Mouse (Mus musculus) MEL (cell line): ENCODE data around the gene Mrps18a. TPM values are rescaled to one million over a fixed set of nuclear protein-coding genes. Genes with fewer than 3 reads are reported as not detected.

Experiments
- DNase-seq: peaks from one replicate; pipeline ENCODE4 v3.0.0; 2011; ENCODE audit warnings: low read depth, low spot score
- H3K27ac ChIP-seq: 2 replicates; pipeline ENCODE4 v1.5.1; 2012; ENCODE audit warnings: low read depth, mild to moderate bottlenecking, control low read depth, low read length, moderate library complexity; ENCODE audit not compliant: control insufficient read depth
- H3K27me3 ChIP-seq, 2 experiments: fragments of 150-350 bp in 1 of 2; sonication (generic) in 1 of 2; 2 replicates each; pipeline ENCODE4 v1.6.1; 2012; ENCODE audit warnings: low read length in 2 of 2, mild to moderate bottlenecking in 2 of 2, improper control_type of control experiment in 1 of 2, moderate library complexity in 1 of 2; ENCODE audit not compliant: insufficient read depth in 2 of 2, control insufficient read depth in 1 of 2
- H3K36me3 ChIP-seq, 2 experiments: 2 replicates each; pipeline ENCODE4 v1.6.1; 2012 to 2014; ENCODE audit warnings: low read length in 2 of 2, improper control_type of control experiment in 1 of 2, inconsistent platforms in 1 of 2, mild to moderate bottlenecking in 1 of 2; ENCODE audit not compliant: insufficient read depth in 2 of 2, control insufficient read depth in 1 of 2
- H3K4me1 ChIP-seq, 2 experiments: fragments of 150-350 bp in 1 of 2; sonication (generic) in 1 of 2; 2 replicates each; pipeline ENCODE4 v1.6.1; 2012; ENCODE audit warnings: low read length in 2 of 2, improper control_type of control experiment in 1 of 2, mild to moderate bottlenecking in 1 of 2; ENCODE audit not compliant: insufficient read depth in 2 of 2, control insufficient read depth in 1 of 2
- H3K4me3 ChIP-seq, 2 experiments: fragments of 150-350 bp in 1 of 2; sonication (generic) in 1 of 2; 2 replicates each; pipeline ENCODE4 v1.5.1; 2012; ENCODE audit warnings: low read depth in 2 of 2, low read length in 2 of 2, mild to moderate bottlenecking in 2 of 2, moderate library complexity in 2 of 2, control low read depth in 1 of 2, improper control_type of control experiment in 1 of 2; ENCODE audit not compliant: control insufficient read depth in 1 of 2, insufficient read depth in 1 of 2
- H3K79me2 ChIP-seq: 2 replicates; pipeline ENCODE4 v1.6.1; 2012; ENCODE audit warnings: mild to moderate bottlenecking, low read length, moderate library complexity; ENCODE audit not compliant: control insufficient read depth, poor library complexity, insufficient read depth
- H3K9ac ChIP-seq: 2 replicates; pipeline ENCODE4 v1.6.1; 2012; ENCODE audit warnings: low read depth, mild to moderate bottlenecking, control low read depth, low read length, moderate library complexity; ENCODE audit not compliant: control insufficient read depth, poor library complexity, severe bottlenecking
- H3K9me3 ChIP-seq: fragments of 150-350 bp; sonication (generic); replicated peaks from 2 replicates; pipeline ENCODE4 v1.6.1; 2012; ENCODE audit warnings: mild to moderate bottlenecking, low read length, improper control_type of control experiment, moderate library complexity; ENCODE audit not compliant: insufficient read depth
- CHD2 ChIP-seq: IDR thresholded peaks from 2 replicates; pipeline ENCODE4 v1.6.1; 2011; ENCODE audit warnings: low read length, improper control_type of control experiment
- E2F4 ChIP-seq: IDR thresholded peaks from 2 replicates; pipeline ENCODE4 v1.6.1; 2011; ENCODE audit warnings: low read depth, low read length, improper control_type of control experiment, borderline replicate concordance
- EP300 ChIP-seq, 2 experiments: IDR thresholded peaks; 2 replicates each; pipeline ENCODE4 v1.6.1; 2011; ENCODE audit warnings: improper control_type of control experiment in 2 of 2, low read length in 2 of 2, low read depth in 1 of 2, mild to moderate bottlenecking in 1 of 2
- ETS1 ChIP-seq: IDR thresholded peaks from 2 replicates; pipeline ENCODE4 v1.6.1; 2012; ENCODE audit warnings: low read depth, mild to moderate bottlenecking, inconsistent platforms, low read length, improper control_type of control experiment, moderate library complexity
- GABPA ChIP-seq: IDR thresholded peaks from 2 replicates; pipeline ENCODE4 v1.6.1; 2012; ENCODE audit warnings: low read depth, mild to moderate bottlenecking, inconsistent platforms, low read length, improper control_type of control experiment, moderate library complexity
- GATA1 ChIP-seq: IDR thresholded peaks from 2 replicates; pipeline ENCODE4 v1.6.1; 2011; ENCODE audit warnings: low read depth, low read length, improper control_type of control experiment
- MAX ChIP-seq: IDR thresholded peaks from 2 replicates; pipeline ENCODE4 v1.6.1; 2011; ENCODE audit warnings: low read length, improper control_type of control experiment
- MAZ ChIP-seq: IDR thresholded peaks from 2 replicates; pipeline ENCODE4 v1.6.1; 2012; ENCODE audit warnings: low read depth, mild to moderate bottlenecking, inconsistent platforms, low read length, improper control_type of control experiment
- MEF2A ChIP-seq: IDR thresholded peaks from 2 replicates; pipeline ENCODE4 v1.6.1; 2014; ENCODE audit warnings: low read depth, mild to moderate bottlenecking, inconsistent platforms, low read length, improper control_type of control experiment; ENCODE audit not compliant: poor library complexity, insufficient replicate concordance, severe bottlenecking; ENCODE audit errors: extremely low read depth
- MXI1 ChIP-seq: IDR thresholded peaks from 2 replicates; pipeline ENCODE4 v1.6.1; 2011; ENCODE audit warnings: mild to moderate bottlenecking, low read depth, low read length, improper control_type of control experiment
- MYB ChIP-seq: IDR thresholded peaks from 2 replicates; pipeline ENCODE4 v1.6.1; 2011; ENCODE audit warnings: mild to moderate bottlenecking, low read depth, low read length, improper control_type of control experiment
- POLR2AphosphoS5 ChIP-seq: IDR thresholded peaks from 2 replicates; pipeline ENCODE4 v1.6.1; 2012; ENCODE audit warnings: low read depth, borderline replicate concordance, mild to moderate bottlenecking, inconsistent platforms, low read length, moderate library complexity, mixed read lengths
- RAD21 ChIP-seq: IDR thresholded peaks from 2 replicates; pipeline ENCODE4 v1.6.1; 2011; ENCODE audit warnings: mild to moderate bottlenecking, low read depth, low read length, improper control_type of control experiment
- RCOR1 ChIP-seq: IDR thresholded peaks from 2 replicates; pipeline ENCODE4 v1.6.1; 2012; ENCODE audit warnings: low read depth, mild to moderate bottlenecking, inconsistent platforms, low read length, improper control_type of control experiment
- SIN3A ChIP-seq: IDR thresholded peaks from 2 replicates; pipeline ENCODE4 v1.6.1; 2012; ENCODE audit warnings: low read length, improper control_type of control experiment, inconsistent platforms
- SMC3 ChIP-seq: IDR thresholded peaks from 2 replicates; pipeline ENCODE4 v1.6.1; 2011; ENCODE audit warnings: low read depth, low read length, improper control_type of control experiment
- TAL1 ChIP-seq: IDR thresholded peaks from 2 replicates; pipeline ENCODE4 v1.6.1; 2012; ENCODE audit warnings: mild to moderate bottlenecking, inconsistent platforms, low read length, moderate library complexity, mixed read lengths
- TCF12 ChIP-seq: IDR thresholded peaks from 2 replicates; pipeline ENCODE4 v1.6.1; 2014; ENCODE audit warnings: low read depth, mild to moderate bottlenecking, inconsistent platforms, low read length, improper control_type of control experiment, moderate library complexity
- UBTF ChIP-seq: IDR thresholded peaks from 2 replicates; pipeline ENCODE4 v1.6.1; 2012; ENCODE audit warnings: low read depth, mild to moderate bottlenecking, inconsistent platforms, low read length, improper control_type of control experiment, moderate library complexity, borderline replicate concordance; ENCODE audit not compliant: insufficient read depth
- USF2 ChIP-seq, 2 experiments: IDR thresholded peaks; 2 replicates each; pipeline ENCODE4 v1.6.1; 2011 to 2012; ENCODE audit warnings: improper control_type of control experiment in 2 of 2, low read length in 2 of 2, borderline replicate concordance in 1 of 2, inconsistent platforms in 1 of 2, low read depth in 1 of 2, mild to moderate bottlenecking in 1 of 2; ENCODE audit not compliant: insufficient read depth in 1 of 2
- ZC3H11A ChIP-seq: IDR thresholded peaks from 2 replicates; pipeline ENCODE4 v1.6.1; 2012; ENCODE audit warnings: low read depth, mild to moderate bottlenecking, inconsistent platforms, low read length, improper control_type of control experiment
- ZKSCAN1 ChIP-seq: IDR thresholded peaks from 2 replicates; pipeline ENCODE4 v1.6.1; 2012; ENCODE audit warnings: low read depth, mild to moderate bottlenecking, inconsistent platforms, low read length, improper control_type of control experiment, moderate library complexity
- ZNF384 ChIP-seq: IDR thresholded peaks from 2 replicates; pipeline ENCODE4 v1.6.1; 2012; ENCODE audit warnings: low read depth, mild to moderate bottlenecking, inconsistent platforms, low read length, improper control_type of control experiment
- polyA plus RNA-seq, 2 experiments: library from polyadenylated mRNA; stranded (reverse) in 1 of 2; unstranded in 1 of 2; fragments of >175 nt in 1 of 2; fragments of >200 nt in 1 of 2; gene quantifications; 2 replicates each; pipeline versions ENCODE4 v1.2.1 to v1.2.4; 2012; ENCODE audit warnings: low replicate concordance in 2 of 2, low read depth in 1 of 2; ENCODE audit not compliant: insufficient read length in 2 of 2, insufficient read depth in 1 of 2, missing spikeins in 1 of 2
- total RNA-seq: library from RNA; depleted of rRNA; stranded (reverse); fragments of 300-350 nt; gene quantifications from 2 replicates; pipeline ENCODE4 v1.2.3, GENCODE M21; 2012

Gene Mrps18a
- total and polyA plus RNA-seq, 3 experiments, result 159 to 181 TPM; not detected in 1

DNA sequence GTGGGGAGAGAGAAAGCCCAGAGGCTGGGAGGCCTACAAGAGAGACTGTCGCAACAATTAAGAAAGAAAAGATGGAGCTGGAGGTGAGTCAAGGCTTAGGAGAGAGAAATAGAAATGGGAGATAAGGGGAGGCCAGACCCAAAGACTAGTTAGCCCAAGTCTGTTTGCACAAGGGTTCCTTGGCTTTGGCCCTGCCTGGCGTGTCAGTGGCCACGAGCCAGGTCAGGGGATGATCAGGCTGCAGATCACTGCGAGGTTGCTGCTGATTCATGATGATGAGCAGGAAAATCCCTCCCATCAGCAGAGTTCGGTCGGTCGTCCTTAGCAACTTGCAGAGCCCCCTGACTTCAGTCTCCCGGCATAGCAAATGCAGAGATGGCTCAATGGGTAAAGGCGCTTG is 40.7 kb upstream of the Mrps18a start:
- DNase-seq, result peak; percentile 40
- no peak overlapping the region for H3K4me3 ChIP-seq
- no peaks in the 10 kb centered on the region for H3K27me3 ChIP-seq
- peaks cover 30 to 51% of the 10 kb centered on the region in 2 experiments for H3K4me1 ChIP-seq
- peak overlapping the region; percentile 22; the same call in 1 of the 2 replicates for H3K27ac ChIP-seq
- TF ChIP-seq ETS1 (peak; percentile 36; the same call in 1 of the 2 replicates), USF2 (IDR thresholded peaks at IDR 0.05; ENCODE audit: borderline replicate concordance in 1 of 2, insufficient read depth in 1 of 2, low read depth in 1 of 2, low read length in 2 of 2) (no peak), GABPA (peak; percentile 81)
- no peaks in the 10 kb centered on the region; the same call in 1 of the 2 replicates for H3K79me2 ChIP-seq
- no peak overlapping the region for H3K9ac ChIP-seq
- peaks cover 0 to 37% of the 10 kb centered on the region in 2 experiments; a peak in 2 of 4 replicates for H3K36me3 ChIP-seq
- H3K9me3 ChIP-seq, result no peaks in the 10 kb centered on the region

GRCm38 (mm10) chr17:46071531-46071930 is 39.3 kb upstream of the Mrps18a start:
- Histone ChIP-seq H3K79me2 (no peaks in the 10 kb centered on the region; the same call in 1 of the 2 replicates), H3K4me1 (peaks cover 38 to 63% of the 10 kb centered on the region in 2 experiments), H3K9ac (no peak overlapping the region), H3K4me3 (no peak overlapping the region), H3K36me3 (peaks cover 0 to 47% of the 10 kb centered on the region in 2 experiments; a peak in 2 of 4 replicates), H3K27me3 (no peaks in the 10 kb centered on the region), H3K9me3 (no peaks in the 10 kb centered on the region), H3K27ac (peak overlapping the region; percentile 49)
- DNase-seq, result peak; percentile 25
- TF ChIP-seq MYB, result no peak
- no peak for TF ChIP-seq ZC3H11A
- TF ChIP-seq SMC3, result no peak
- no peak for TF ChIP-seq GATA1

DNA sequence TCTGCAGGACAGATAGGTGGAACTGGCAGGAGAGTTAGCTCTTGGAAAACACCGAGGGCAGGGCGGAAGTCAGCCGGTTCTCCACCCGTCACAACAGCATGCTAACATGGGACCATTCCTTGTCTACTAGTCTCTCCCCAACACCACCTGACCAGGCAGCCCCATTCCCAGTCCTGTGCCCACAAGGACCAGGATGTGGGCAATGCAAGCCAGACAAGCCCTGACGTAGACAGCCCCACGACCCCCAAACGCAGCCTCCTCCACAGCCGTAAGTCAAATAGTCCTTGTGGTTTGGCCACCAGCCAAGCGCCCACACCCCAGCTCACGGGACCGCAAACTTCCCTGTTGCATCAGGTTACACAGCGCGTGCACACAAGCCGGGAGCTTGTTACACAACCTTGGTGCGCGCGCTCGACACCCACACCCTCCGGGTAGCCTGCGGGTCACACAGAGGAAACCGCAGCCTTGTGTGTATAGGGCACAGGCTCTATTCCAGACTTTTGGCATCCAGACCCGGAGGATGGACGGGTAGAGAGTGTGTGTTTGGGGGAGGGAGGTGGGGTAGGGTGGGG is 37.0 kb upstream of the Mrps18a start:
- Histone ChIP-seq H3K36me3 (peaks cover 0 to 47% of the 10 kb centered on the region in 2 experiments; a peak in 2 of 4 replicates), H3K27me3 (no peaks in the 10 kb centered on the region), H3K27ac (peak overlapping the region; percentile 100), H3K79me2 (no peaks in the 10 kb centered on the region; the same call in 1 of the 2 replicates), H3K4me3 (peak overlapping the region; percentile 48 to 69), H3K9ac (peak overlapping the region; percentile 86), H3K4me1 (peaks cover 34 to 63% of the 10 kb centered on the region in 2 experiments), H3K9me3 (no peaks in the 10 kb centered on the region)
- peak; percentile 99 for DNase-seq
- no peak for TF ChIP-seq USF2 (IDR thresholded peaks at IDR 0.05; ENCODE audit: borderline replicate concordance in 1 of 2, insufficient read depth in 1 of 2, low read depth in 1 of 2, low read length in 2 of 2)
- peak; percentile 98 for TF ChIP-seq ETS1
- TF ChIP-seq UBTF, result no peak
- TF ChIP-seq MEF2A, result no peak
- TF ChIP-seq MAZ, result peak; percentile 78; the same call in 1 of the 2 replicates
- TF ChIP-seq CHD2, result peak; percentile 32
- TF ChIP-seq MAX, result peak; percentile 74; the same call in 1 of the 2 replicates
- TF ChIP-seq TAL1, result peak; percentile 3; the same call in 1 of the 2 replicates
- TF ChIP-seq E2F4, result no peak
- peak; percentile 82 for TF ChIP-seq MXI1
- no peak for TF ChIP-seq GABPA
- TF ChIP-seq TCF12, result peak; percentile 70
- no peak for TF ChIP-seq GATA1
- TF ChIP-seq RAD21, result no peak
- no peak for TF ChIP-seq POLR2AphosphoS5
- TF ChIP-seq ZNF384, result no peak
- peak; percentile 86 for TF ChIP-seq SIN3A
- TF ChIP-seq ZKSCAN1, result no peak
- peak; percentile 79 for TF ChIP-seq RCOR1
- no peak for TF ChIP-seq ZC3H11A
- no peak for TF ChIP-seq SMC3
- TF ChIP-seq EP300 (IDR thresholded peaks at IDR 0.05; ENCODE audit: low read depth in 1 of 2, low read length in 2 of 2), result peak; percentile 69 to 89
- TF ChIP-seq MYB, result no peak
